Mouse (Mus musculus): ENCODE measurements around the gene Pea15a. TPM values are rescaled to one million over a fixed set of nuclear protein-coding genes. Genes with fewer than 3 reads are reported as not detected.
A peak's percentile ranks its signal among the peaks of the same experiment; 100 is the strongest.

Pea15a gene
- polyA plus RNA-seq, 1 experiment from 2014 or later = 121 TPM

DNA sequence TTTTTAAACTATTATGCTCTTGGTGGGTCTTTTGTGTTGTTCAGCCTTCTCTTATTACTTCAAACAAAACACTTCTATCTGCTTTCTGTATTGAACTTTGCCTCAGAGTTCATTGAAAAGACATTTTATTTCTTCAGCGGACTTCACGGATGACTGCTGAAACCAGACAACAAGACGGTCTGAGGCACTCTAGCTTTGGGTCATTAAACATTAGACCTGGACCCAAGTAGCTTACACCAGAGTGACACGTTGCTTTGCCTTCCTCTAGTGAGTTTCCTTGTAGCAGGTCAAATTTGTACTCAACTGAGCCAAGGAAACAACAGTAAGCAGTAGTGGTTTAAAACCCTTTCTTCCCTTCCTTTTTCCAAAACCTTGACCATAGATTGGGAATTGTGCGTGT lies 38.7 kb downstream of the Pea15a start:
- no peak for ATAC-seq (replicated peaks; ENCODE audit: insufficient number of reproducible peaks, low FRiP score, low TSS enrichment, low read depth)
- Histone ChIP-seq H3K9me3 (replicated peaks; ENCODE audit: control insufficient read depth, low read length) (no peaks in the 10 kb centered on the region), H3K36me3 (replicated peaks; ENCODE audit: control insufficient read depth, insufficient read depth, low read depth, low read length) (peaks cover 12% of the 10 kb centered on the region), H3K4me2 (ENCODE audit: low read depth, low read length) (no peak overlapping the region), H3K27ac (replicated peaks; ENCODE audit: low read depth, low read length) (no peak overlapping the region), H3K27me3 (ENCODE audit: control insufficient read depth, insufficient read depth, low read length) (no peaks in the 10 kb centered on the region), H3K4me1 (ENCODE audit: control insufficient read depth, insufficient read depth, low read length) (no peaks in the 10 kb centered on the region), H3K9ac (replicated peaks; ENCODE audit: low read length) (no peak overlapping the region), H3K4me3 (ENCODE audit: low read depth, low read length) (no peak overlapping the region)
- no peak for DNase-seq (ENCODE audit: low spot score)
- 84% methylated on average over 5 of the region's 5 CpGs for WGBS

- WGBS = 78% methylated on average over 6 of the region's 6 CpGs
- Histone ChIP-seq H3K4me3 (ENCODE audit: low read depth, low read length) (no peak overlapping the region), H3K27me3 (ENCODE audit: control insufficient read depth, insufficient read depth, low read length) (no peaks in the 10 kb centered on the region), H3K4me1 (ENCODE audit: control insufficient read depth, insufficient read depth, low read length) (no peaks in the 10 kb centered on the region), H3K27ac (replicated peaks; ENCODE audit: low read depth, low read length) (no peak overlapping the region), H3K9me3 (replicated peaks; ENCODE audit: control insufficient read depth, low read length) (no peaks in the 10 kb centered on the region), H3K9ac (replicated peaks; ENCODE audit: low read length) (no peak overlapping the region), H3K4me2 (ENCODE audit: low read depth, low read length) (no peak overlapping the region), H3K36me3 (replicated peaks; ENCODE audit: control insufficient read depth, insufficient read depth, low read depth, low read length) (peaks cover 5% of the 10 kb centered on the region)
- no peak for ATAC-seq (replicated peaks; ENCODE audit: insufficient number of reproducible peaks, low FRiP score, low TSS enrichment, low read depth)
- no peak for DNase-seq (ENCODE audit: low spot score)
Observed at GRCm38 (mm10) chr1:172162959-172163358, 43.6 kb downstream of the Pea15a start.

DNA sequence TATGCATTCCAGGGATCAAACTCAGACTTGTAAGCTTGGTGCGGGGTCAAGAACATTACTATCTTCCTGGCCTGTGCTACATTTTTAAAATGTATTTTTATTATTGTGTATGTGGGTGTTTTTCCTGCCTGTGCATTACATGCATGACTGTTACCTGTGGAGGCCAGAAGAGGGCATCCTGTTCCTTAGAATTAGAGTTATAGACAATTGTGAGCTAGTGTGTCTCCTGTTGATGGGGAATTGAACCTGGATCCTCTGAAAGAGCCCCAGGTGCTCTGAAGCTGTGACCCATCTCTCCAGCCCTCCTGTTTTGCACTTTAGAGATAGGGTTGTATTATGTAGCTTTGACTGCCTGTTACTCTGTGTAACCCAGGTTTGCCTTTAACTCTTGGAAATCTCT lies 44.6 kb downstream of the Pea15a start:
- DNase-seq (ENCODE audit: low spot score) = peak; percentile 31
- Histone ChIP-seq H3K27me3 (ENCODE audit: control insufficient read depth, insufficient read depth, low read length) (no peaks in the 10 kb centered on the region), H3K27ac (replicated peaks; ENCODE audit: low read depth, low read length) (no peak overlapping the region), H3K9ac (replicated peaks; ENCODE audit: low read length) (no peak overlapping the region), H3K36me3 (replicated peaks; ENCODE audit: control insufficient read depth, insufficient read depth, low read depth, low read length) (peaks cover 2% of the 10 kb centered on the region), H3K4me3 (ENCODE audit: low read depth, low read length) (no peak overlapping the region), H3K9me3 (replicated peaks; ENCODE audit: control insufficient read depth, low read length) (no peaks in the 10 kb centered on the region), H3K4me2 (ENCODE audit: low read depth, low read length) (no peak overlapping the region), H3K4me1 (ENCODE audit: control insufficient read depth, insufficient read depth, low read length) (no peaks in the 10 kb centered on the region)
- ATAC-seq (replicated peaks; ENCODE audit: insufficient number of reproducible peaks, low FRiP score, low TSS enrichment, low read depth) = no peak; the same call in 1 of the 2 replicates
- WGBS = 83% methylated on average over 1 of the region's 1 CpGs

- H3K4me1 ChIP-seq (ENCODE audit: control insufficient read depth, insufficient read depth, low read length) = no peaks in the 10 kb centered on the region
- no peak overlapping the region for H3K9ac ChIP-seq (replicated peaks; ENCODE audit: low read length)
- no peak overlapping the region for H3K4me3 ChIP-seq (ENCODE audit: low read depth, low read length)
Observed at GRCm38 (mm10) chr1:172160508-172160907, 46.1 kb downstream of the Pea15a start.

DNA sequence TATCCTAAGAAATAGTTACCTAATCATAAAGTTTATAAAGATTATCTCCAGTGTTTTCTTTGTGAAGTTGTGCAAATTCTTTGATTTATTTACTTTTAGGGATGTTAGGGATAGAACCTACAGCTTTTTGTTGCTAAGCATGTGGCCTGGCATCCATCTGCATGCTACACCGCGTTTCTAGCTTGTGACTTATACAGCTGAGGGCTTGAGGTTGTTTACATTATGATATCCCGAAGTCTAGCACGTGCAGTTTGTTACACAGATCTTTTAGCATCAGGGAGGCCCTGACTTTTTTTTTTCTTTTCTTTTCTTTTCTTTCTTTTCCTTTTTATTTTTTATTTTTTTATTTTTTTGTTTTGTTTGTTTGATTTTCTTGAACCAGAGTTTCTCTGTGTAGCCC lies 46.6 kb downstream of the Pea15a start:
- Histone ChIP-seq H3K4me1 (ENCODE audit: control insufficient read depth, insufficient read depth, low read length) (no peaks in the 10 kb centered on the region), H3K36me3 (replicated peaks; ENCODE audit: control insufficient read depth, insufficient read depth, low read depth, low read length) (no peaks in the 10 kb centered on the region), H3K4me3 (ENCODE audit: low read depth, low read length) (no peak overlapping the region), H3K4me2 (ENCODE audit: low read depth, low read length) (no peak overlapping the region), H3K27me3 (ENCODE audit: control insufficient read depth, insufficient read depth, low read length) (no peaks in the 10 kb centered on the region), H3K9me3 (replicated peaks; ENCODE audit: control insufficient read depth, low read length) (no peaks in the 10 kb centered on the region), H3K27ac (replicated peaks; ENCODE audit: low read depth, low read length) (no peak overlapping the region), H3K9ac (replicated peaks; ENCODE audit: low read length) (no peak overlapping the region)
- DNase-seq (ENCODE audit: low spot score) (no peak), ATAC-seq (replicated peaks; ENCODE audit: insufficient number of reproducible peaks, low FRiP score, low TSS enrichment, low read depth) (no peak)
- 81% methylated on average over 4 of the region's 4 CpGs for WGBS

More at GRCm38 (mm10) chr1:172160508-172160907, 46.1 kb downstream of the Pea15a start:
- no peak for DNase-seq (ENCODE audit: low spot score)
- H3K36me3 ChIP-seq (replicated peaks; ENCODE audit: control insufficient read depth, insufficient read depth, low read depth, low read length) = no peaks in the 10 kb centered on the region
- H3K27me3 ChIP-seq (ENCODE audit: control insufficient read depth, insufficient read depth, low read length) = no peaks in the 10 kb centered on the region
- H3K4me2 ChIP-seq (ENCODE audit: low read depth, low read length) = no peak overlapping the region
- no peak for ATAC-seq (replicated peaks; ENCODE audit: insufficient number of reproducible peaks, low FRiP score, low TSS enrichment, low read depth)
- no peaks in the 10 kb centered on the region for H3K9me3 ChIP-seq (replicated peaks; ENCODE audit: control insufficient read depth, low read length)
- no peak overlapping the region for H3K27ac ChIP-seq (replicated peaks; ENCODE audit: low read depth, low read length)

- H3K9me3 ChIP-seq (replicated peaks; ENCODE audit: control insufficient read depth, low read length) = no peaks in the 10 kb centered on the region
- ATAC-seq (replicated peaks; ENCODE audit: insufficient number of reproducible peaks, low FRiP score, low TSS enrichment, low read depth) (no peak), DNase-seq (ENCODE audit: low spot score) (no peak)
- H3K36me3 ChIP-seq (replicated peaks; ENCODE audit: control insufficient read depth, insufficient read depth, low read depth, low read length) = peaks cover 3% of the 10 kb centered on the region
- H3K9ac ChIP-seq (replicated peaks; ENCODE audit: low read length) = no peak overlapping the region
- H3K27ac ChIP-seq (replicated peaks; ENCODE audit: low read depth, low read length) = no peak overlapping the region
- no peak overlapping the region for H3K4me2 ChIP-seq (ENCODE audit: low read depth, low read length)
- H3K4me3 ChIP-seq (ENCODE audit: low read depth, low read length) = no peak overlapping the region
- 93% methylated on average over 3 of the region's 3 CpGs for WGBS
- no peaks in the 10 kb centered on the region for H3K27me3 ChIP-seq (ENCODE audit: control insufficient read depth, insufficient read depth, low read length)
- H3K4me1 ChIP-seq (ENCODE audit: control insufficient read depth, insufficient read depth, low read length) = no peaks in the 10 kb centered on the region
Observed at GRCm38 (mm10) chr1:172155518-172155917, 51.1 kb downstream of the Pea15a start.

DNA sequence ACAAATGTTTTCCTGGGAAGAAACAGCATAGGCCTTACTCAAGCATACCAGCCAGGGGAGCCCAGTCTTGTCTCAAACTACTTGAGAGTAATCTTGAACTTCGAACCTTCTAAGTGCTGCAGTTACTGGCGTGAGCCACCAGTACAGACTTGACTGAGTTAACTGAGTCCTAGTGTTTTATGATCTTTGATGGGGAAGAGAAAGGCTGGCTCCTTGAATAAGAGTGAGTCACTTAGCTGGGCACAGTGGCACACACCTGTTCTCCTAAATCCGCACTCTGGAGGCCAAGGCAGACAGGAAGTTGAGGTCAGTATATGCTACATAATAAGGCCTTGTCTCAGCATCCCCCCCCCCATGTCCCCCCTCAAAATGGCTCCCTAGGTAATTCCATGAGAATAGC lies 52.1 kb downstream of the Pea15a start:
- no peaks in the 10 kb centered on the region for H3K4me1 ChIP-seq (ENCODE audit: control insufficient read depth, insufficient read depth, low read length)
- no peak overlapping the region for H3K4me3 ChIP-seq (ENCODE audit: low read depth, low read length)
- H3K36me3 ChIP-seq (replicated peaks; ENCODE audit: control insufficient read depth, insufficient read depth, low read depth, low read length) = peaks cover 3% of the 10 kb centered on the region
- H3K4me2 ChIP-seq (ENCODE audit: low read depth, low read length) = no peak overlapping the region
- no peaks in the 10 kb centered on the region for H3K9me3 ChIP-seq (replicated peaks; ENCODE audit: control insufficient read depth, low read length)
- H3K27me3 ChIP-seq (ENCODE audit: control insufficient read depth, insufficient read depth, low read length) = no peaks in the 10 kb centered on the region
- no peak overlapping the region for H3K9ac ChIP-seq (replicated peaks; ENCODE audit: low read length)
- no peak for DNase-seq (ENCODE audit: low spot score)
- no peak overlapping the region for H3K27ac ChIP-seq (replicated peaks; ENCODE audit: low read depth, low read length)
- 88% methylated on average over 3 of the region's 3 CpGs for WGBS
- no peak for ATAC-seq (replicated peaks; ENCODE audit: insufficient number of reproducible peaks, low FRiP score, low TSS enrichment, low read depth)

- ATAC-seq (replicated peaks; ENCODE audit: insufficient number of reproducible peaks, low FRiP score, low TSS enrichment, low read depth) = no peak
- peak; percentile 26 for DNase-seq (ENCODE audit: low spot score)
- no peaks in the 10 kb centered on the region for H3K4me1 ChIP-seq (ENCODE audit: control insufficient read depth, insufficient read depth, low read length)
- H3K9ac ChIP-seq (replicated peaks; ENCODE audit: low read length) = peak overlapping the region; percentile 99
- H3K9me3 ChIP-seq (replicated peaks; ENCODE audit: control insufficient read depth, low read length) = no peaks in the 10 kb centered on the region
- WGBS = 17% methylated on average over 19 of the region's 19 CpGs
- H3K4me3 ChIP-seq (ENCODE audit: low read depth, low read length) = peak overlapping the region; percentile 93
- H3K4me2 ChIP-seq (ENCODE audit: low read depth, low read length) = peak overlapping the region; percentile 30
- H3K27ac ChIP-seq (replicated peaks; ENCODE audit: low read depth, low read length) = peak overlapping the region; percentile 95
- peaks cover 3% of the 10 kb centered on the region for H3K36me3 ChIP-seq (replicated peaks; ENCODE audit: control insufficient read depth, insufficient read depth, low read depth, low read length)
- H3K27me3 ChIP-seq (ENCODE audit: control insufficient read depth, insufficient read depth, low read length) = no peaks in the 10 kb centered on the region
Observed at GRCm38 (mm10) chr1:172148955-172149815, 57.4 kb downstream of the Pea15a start.

Data from embryonic facial prominence, embryonic 11.5 days (tissue).